Mouse (Mus musculus) CH12F3 (cell line): Measurements from ENCODE around the gene Yjefn3.
"Not testable (repeated sequence)": the region's sequence is repeated elsewhere in the genome, so short reads cannot be mapped to it uniquely, and the experiment has no call there.

Experiments used
- in situ Hi-C: fragments of 300-500 bp; cut with MboI; formaldehyde crosslinking; loops from 2 replicates; pipeline ENCODE4 v1.14.3; 2020; ENCODE audit warnings: low sequenced_read_pairs

The Yjefn3 gene

GRCm38 (mm10) chr8:69902163-69903062 lies at the start of gene Yjefn3, which contains the start of the genes Tssk6 and Ndufa13:
Gene Yjefn3, minus strand, starts transcription at chr8:69902712.
Gene Tssk6, plus strand, starts transcription at chr8:69902184.
Gene Ndufa13, minus strand, starts transcription at chr8:69902558.
- in situ Hi-C loops, result no loop called here

- in situ Hi-C loops, result no loop called here
These were observed 47.8 kb upstream of the Yjefn3 start for GRCm38 (mm10) chr8:69950300-69950699.

- in situ Hi-C loops, result not testable (repeated sequence)
These were observed 40.0 kb upstream of the Yjefn3 start for GRCm38 (mm10) chr8:69942495-69942894.

GRCm38 (mm10) chr8:69940386-69940785 lies 37.9 kb upstream of the Yjefn3 start:
- in situ Hi-C loops, result no loop called here

- in situ Hi-C loops, result no loop called here
These were observed 37.1 kb upstream of the Yjefn3 start for GRCm38 (mm10) chr8:69939633-69940032.

GRCm38 (mm10) chr8:69938245-69938982 lies 35.9 kb upstream of the Yjefn3 start:
- in situ Hi-C loops, result no loop called here

GRCm38 (mm10) chr8:69937466-69937865 lies 35.0 kb upstream of the Yjefn3 start:
- in situ Hi-C loops, result no loop called here

GRCm38 (mm10) chr8:69936050-69936794 lies 33.7 kb upstream of the Yjefn3 start:
- in situ Hi-C loops, result no loop called here

- in situ Hi-C loops, result no loop called here
These were observed 32.9 kb upstream of the Yjefn3 start for GRCm38 (mm10) chr8:69935431-69935830.

GRCm38 (mm10) chr8:69934582-69934981 lies 32.1 kb upstream of the Yjefn3 start:
- in situ Hi-C loops, result no loop called here

GRCm38 (mm10) chr8:69933811-69934210 lies 31.3 kb upstream of the Yjefn3 start:
- in situ Hi-C loops, result no loop called here

- in situ Hi-C loops, result no loop called here
These were observed 24.4 kb upstream of the Yjefn3 start for GRCm38 (mm10) chr8:69926901-69927300.

- in situ Hi-C loops, result no loop called here
These were observed 21.5 kb upstream of the Yjefn3 start for GRCm38 (mm10) chr8:69923986-69924385.

- in situ Hi-C loops, result no loop called here
These were observed 18.6 kb upstream of the Yjefn3 start for GRCm38 (mm10) chr8:69921141-69921540.

- in situ Hi-C loops, result loop anchor here (5.0 kb wide), 1 partner anchor 82 kb away; no protein-coding TSS in a partner anchor
These were observed 17.6 kb upstream of the Yjefn3 start for GRCm38 (mm10) chr8:69919876-69920662.

GRCm38 (mm10) chr8:69919010-69919409 lies 16.5 kb upstream of the Yjefn3 start:
- in situ Hi-C loops, result loop anchor here (5.0 kb wide), 1 partner anchor 83 kb away; no protein-coding TSS in a partner anchor

GRCm38 (mm10) chr8:69918506-69918905 lies 16.0 kb upstream of the Yjefn3 start:
- in situ Hi-C loops, result loop anchor here (5.0 kb wide), 1 partner anchor 84 kb away; no protein-coding TSS in a partner anchor

GRCm38 (mm10) chr8:69915748-69916147 lies 13.2 kb upstream of the Yjefn3 start:
- in situ Hi-C loops, result loop anchor here (5.0 kb wide), 1 partner anchor 87 kb away; no protein-coding TSS in a partner anchor

- in situ Hi-C loops, result no loop called here
These were observed 12.0 kb upstream of the Yjefn3 start for GRCm38 (mm10) chr8:69914526-69914925.
